Mouse (Mus musculus) cerebellum, adult 8-10 months (tissue): ENCODE measurements at regions not wholly inside any gene's neighbourhood (a gene's known extent, or its start where the extent isn't known, plus 50 kb on each side); places are given as distances from the start of the nearest gene placed in this dataset.

ENCODE experiments used
- DNase-seq: peaks from one replicate; pipeline ENCODE4 v3.0.0; 2022

DNA sequence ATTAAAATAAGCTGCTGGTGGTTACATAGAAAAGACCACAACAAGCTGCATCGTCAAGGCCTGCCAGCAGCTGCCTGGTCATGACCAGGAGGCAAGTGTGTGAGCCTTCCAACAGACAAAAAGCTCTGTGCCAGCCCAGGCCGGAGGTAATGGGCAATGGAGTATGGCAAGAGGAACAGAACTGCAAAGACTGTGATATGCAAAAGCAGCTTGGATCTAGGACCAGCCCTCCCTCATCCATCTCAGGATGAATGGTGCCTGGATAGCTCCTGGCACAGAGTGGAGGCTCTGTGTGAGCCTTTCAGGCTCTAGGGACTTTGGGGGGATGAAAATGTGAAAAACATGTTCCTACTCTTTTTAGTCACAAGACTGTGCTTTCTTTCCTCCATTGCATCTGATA, 402.5 kb upstream of the Tnp1 start:
- DNase-seq: peak; percentile 1

DNA sequence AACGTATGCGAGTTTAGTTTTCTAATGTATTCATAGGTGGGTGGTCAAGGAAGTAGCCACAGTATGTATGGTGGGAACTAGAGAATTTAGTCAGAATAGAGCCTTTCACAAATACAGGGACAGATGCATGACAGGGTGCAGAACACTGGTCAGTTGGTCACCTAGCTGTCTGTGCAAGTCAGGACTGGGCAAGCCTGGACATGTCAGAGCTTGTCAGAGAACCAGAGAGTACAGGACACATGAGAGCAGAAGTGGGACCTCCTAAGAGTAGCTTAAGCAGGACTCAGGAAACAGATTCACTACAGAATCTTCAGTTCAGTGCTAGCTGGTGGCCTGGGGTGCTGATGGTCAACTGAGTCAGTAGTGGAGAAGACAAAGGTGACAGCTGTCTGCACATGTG, 395.7 kb upstream of the Tnp1 start:
- no peak for DNase-seq

DNA sequence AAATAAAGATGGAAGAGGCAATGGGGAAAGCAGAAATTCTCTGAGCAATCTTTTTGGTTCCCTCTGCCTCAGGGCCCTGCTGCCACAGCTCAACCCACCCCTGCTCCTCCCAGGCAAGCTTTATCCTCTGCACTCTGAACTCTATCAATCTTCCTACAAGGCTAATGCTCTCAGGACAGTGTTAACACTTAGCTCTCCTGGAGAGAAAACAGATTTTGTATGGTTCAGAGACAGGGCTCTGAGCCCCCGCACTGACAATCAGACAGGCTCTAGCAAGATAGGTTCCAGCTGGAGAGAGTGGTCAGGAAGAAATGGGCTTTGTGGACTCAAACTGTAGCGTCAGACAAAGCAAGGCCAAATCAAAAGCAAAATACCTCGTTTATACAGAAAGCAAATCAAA, 383.5 kb upstream of the Tnp1 start:
- DNase-seq: no peak

DNA sequence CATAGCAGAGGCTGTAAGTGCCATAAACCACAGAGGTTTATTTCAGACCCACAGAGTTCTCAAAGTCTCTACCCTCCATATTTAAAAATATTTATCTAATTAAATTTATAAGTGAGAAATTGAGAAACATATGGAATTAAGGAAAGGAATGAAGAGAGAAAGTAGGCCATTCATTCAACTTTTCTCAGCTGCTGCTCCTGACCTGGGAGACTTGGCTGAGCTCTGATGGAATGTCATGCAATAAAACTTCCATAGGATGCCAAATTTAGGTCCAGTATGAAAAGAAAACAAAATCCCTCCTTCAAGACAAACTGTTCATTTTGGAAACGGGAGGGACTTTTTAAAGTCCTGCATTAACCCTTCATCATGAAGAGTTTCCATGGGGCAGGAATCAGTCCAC, 379.3 kb upstream of the Tnp1 start:
- no peak for DNase-seq

DNA sequence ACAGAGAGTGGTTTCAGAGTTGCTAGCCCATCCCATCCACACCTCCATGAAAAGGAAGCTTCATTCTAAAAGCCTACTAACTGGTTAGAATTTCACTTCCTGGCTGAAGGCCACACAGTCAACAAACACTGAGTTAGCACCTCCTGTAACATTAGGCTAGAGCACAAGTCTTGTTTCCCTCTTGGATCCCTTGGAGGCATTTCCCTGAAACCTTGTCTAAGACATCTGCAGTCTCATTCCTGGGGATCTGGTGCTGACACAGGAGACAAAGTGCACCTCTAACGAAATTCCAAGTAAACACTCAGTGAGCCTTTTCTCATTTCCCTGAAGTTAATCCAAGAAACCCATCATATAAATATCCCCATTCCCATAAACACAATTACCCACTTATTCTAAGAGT, 378.8 kb upstream of the Tnp1 start:
- no peak for DNase-seq

DNA sequence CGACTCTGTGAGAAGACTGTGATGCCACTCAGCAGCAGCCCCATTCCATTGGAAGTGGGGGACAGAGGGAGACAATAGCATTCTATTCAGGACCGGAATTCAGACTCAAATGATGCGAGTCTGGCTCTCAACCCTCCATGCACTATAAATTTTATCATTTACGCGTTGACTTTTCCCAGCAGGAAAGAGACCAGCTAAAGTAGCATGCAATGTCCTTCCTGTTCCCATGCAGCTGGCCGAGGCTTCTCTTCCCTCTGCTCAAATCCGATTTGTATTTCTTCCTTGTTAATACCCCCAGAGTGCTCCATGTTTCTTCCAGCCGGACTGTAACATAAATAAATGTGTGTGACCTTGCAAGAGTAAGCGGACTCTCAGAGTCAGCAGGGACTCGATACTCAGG, 376.4 kb upstream of the Tnp1 start:
- DNase-seq: no peak

DNA sequence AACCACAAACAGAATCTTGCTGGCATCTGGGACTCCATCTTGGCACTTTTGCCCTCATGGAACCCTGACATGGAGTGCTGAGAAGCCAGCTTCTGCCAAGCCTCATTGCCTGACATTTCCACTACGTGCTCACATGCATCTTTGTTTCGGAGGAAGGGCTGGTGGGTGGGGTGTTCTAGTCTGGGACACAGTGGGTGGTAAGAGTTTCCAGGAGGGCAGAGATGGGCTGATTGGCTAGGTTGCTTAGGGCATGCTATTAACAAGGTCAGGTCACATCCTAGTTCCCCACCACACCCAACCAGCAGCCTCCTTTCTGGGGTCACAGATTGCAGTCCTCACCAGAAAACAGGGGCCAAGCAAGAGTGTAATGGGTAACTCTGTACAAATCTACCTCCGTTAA, 374.3 kb upstream of the Tnp1 start:
- no peak for DNase-seq

DNA sequence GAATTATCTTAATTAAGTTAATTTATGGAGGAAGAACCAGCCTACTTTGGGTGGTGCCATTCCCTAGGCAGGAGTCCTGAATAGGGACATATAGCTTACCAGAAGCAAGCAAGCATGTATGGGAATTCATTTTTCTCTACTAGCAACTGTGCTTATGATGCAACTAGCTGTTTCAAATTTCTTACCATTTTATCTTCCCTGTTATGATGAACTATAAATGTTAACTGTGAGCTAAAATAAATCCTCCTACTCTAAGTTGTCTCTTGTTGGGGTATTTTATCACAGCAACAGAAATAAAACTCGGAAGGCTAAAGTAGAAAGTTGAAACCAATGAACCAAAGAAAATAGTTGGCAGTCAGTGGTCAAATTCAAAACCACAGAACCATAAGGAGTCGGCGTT, 373.5 kb upstream of the Tnp1 start:
- DNase-seq: no peak

DNA sequence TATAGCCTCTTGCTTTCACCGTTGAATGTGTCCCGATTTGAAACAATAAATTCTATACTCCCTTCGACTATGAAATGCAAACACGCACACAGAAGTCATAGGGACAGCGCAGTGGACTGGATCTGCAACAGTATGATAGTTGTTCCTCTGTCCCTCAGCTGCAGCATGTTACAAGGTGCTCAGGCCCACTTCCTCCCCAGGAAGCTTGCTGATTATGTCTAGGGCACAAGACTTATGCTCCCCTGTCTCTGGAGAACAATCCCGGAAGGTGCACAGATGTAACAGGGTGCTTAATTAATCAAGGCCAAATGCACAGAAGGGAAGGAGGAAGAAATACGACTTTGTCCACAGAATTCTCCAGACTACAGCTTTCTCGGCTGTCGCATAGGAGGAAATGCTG, 365.9 kb upstream of the Tnp1 start:
- DNase-seq: no peak

DNA sequence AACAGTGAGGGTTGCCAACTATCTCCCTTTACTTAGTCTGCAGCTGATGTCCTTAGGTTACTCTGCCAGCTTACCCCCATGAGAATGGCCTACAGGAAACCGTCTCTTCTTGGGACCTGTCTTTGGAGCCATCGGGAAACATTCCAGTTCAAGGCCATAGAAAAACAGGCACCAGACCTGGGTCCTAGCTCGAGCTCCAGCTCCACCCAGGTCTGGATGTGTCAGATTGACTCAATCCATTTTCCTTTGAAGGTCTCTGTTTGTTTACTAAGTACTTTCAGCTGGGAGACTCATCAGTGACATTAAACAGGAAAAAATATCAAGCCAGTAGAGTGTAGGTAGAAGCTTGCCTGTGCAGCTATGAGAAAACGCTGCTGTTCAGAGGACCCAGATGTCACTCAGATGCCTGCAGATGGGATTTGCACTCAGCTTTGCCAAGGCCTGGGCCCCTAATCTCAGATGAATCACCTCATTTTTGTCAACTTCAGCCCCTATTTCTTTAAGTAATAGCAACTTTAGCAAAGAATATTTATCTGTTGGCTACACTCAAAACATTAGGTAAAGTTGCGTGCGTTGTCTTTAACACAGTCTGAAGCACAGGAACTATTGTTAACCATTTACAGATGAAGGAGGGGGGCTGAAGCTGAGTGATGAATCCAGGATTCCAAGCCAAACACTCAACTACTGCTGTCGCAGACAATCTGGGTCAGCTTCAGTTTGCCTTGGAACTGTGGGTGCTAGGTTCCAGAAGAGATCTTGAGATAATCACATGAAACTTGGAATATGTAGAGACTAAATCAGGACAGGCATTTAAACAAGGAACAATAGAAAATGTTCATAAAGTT, 359.0 kb upstream of the Tnp1 start:
- DNase-seq: no peak

DNA sequence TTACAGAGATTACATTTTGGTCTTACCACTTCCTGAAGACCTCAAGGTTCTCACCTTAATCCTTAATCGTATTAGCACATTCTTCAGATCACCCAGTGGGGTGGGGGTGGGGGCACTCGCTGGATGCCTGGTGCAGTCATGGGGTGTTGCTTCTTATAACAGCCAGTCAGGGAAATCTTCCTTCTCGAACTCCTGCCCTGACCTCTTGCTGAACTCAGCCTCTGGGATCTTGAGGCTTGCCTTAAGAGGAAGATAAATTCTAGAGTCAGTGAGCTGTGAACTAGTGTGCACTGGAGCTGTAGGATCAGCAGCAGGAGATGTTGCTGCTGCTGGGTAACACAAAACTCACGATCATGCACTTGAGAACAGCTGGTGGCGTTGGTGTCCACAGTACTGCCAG, 352.5 kb upstream of the Tnp1 start:
- no peak for DNase-seq

DNA sequence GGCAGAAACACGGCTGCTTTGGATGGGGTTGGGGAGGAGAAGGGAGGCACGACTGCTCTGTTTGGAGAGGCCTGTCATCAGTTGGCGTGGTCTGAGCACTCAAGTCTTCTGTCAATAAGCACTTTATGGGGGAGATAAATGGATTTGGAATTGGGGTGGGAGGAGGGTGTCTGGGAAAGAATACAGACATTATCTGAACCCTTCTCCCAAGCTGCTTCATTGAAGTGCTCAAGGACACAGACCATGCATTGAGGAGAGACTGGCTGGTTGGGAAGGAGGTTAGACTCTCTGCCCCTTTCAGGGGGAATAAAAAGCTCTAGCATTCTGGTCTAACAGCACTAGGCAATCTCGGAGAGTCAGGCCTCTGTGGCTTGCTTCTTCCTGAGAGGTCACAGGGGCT, 350.1 kb upstream of the Tnp1 start:
- DNase-seq: no peak

DNA sequence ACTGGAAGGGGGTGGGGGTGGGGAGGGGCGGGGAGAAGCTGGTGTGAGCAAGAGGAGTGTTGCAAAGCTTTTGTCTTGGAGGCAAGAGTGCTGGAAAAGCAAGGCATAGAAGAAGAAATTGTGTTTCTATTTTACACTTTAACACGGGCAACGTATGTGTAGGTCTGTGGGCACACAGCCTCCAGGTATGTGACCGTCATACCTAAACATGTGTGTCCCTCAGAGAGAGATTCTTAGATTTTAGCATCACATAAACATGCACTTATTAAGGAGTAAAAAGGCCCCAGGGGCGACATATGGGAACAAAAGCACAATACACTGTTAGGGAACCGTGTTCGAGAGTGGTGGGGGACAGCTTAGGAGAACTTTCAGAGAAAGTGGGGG, 348.6 kb upstream of the Tnp1 start:
- DNase-seq: no peak

DNA sequence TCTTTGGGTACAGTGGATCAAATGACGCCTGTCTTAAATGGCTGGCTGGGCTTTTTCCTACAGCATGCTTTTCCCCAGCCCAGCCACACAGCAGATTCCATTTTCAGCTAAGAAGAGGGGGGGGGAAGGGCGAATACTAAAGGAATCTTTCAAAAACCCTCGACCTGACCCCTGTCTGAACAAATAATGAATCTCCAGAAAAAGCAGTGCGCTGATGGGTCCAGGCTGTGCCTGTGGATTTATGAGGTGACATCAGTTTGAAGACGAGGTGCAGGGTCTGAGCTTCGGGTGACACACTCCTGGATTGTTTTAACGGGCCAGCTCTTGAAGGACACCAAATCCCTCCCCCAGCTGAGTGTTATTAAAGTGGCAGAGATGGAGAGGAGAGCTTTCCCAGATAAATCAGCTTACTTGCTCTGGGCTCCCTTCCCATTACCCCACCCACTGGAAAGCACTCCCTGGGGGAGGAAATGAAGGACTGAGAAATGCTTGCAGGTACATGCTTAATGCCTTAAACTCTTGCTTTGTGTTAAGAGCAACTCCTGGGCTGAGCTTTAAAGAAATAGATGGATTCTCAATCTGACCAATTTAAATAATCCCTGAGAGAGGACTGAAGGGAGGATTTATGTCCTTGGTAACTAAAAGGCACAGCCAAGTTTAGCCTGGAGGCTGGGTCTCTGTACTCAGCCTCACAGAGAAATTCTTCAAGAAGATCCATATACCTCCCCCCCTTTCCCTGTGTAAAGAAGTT, 348.0 kb upstream of the Tnp1 start:
- DNase-seq: no peak

DNA sequence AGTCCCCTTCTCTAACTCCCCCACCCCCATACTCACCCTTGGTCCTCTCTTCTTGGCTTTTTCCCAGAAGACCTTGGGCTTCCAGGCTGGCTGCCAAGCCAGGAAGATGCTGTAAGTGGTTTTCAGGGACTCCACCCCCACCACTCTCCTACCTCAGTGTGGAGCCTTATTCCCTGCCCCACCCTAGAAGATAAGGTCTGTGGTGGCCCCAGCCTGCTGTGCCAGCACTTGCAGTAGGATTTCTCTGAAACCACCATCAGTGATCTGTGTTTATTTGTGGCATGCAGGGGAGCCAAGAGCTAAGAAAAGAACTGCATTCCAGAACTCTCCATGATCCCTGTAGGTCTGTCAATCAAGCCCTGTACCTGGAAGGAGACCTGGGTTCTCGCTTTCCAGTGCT, 346.4 kb upstream of the Tnp1 start:
- no peak for DNase-seq

DNA sequence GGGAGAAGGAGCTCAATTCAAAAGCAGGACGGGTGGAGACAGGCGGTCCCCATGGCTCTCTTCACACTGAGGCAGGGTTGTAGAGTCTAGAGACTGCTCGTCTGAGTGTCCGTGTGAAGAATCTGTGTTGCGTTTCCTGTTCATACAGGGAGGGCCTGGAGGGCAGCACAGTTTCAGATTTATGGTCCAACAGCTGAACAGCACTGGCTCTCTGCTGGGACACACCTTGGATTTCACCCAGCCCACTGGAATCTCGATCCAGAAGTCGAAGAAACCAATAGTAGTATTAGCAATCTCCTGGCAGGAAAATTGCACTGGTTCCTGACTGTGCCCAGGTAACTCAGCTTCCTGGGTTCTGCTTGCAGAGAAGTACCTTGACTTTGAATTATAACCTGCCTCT, 345.6 kb upstream of the Tnp1 start:
- no peak for DNase-seq

DNA sequence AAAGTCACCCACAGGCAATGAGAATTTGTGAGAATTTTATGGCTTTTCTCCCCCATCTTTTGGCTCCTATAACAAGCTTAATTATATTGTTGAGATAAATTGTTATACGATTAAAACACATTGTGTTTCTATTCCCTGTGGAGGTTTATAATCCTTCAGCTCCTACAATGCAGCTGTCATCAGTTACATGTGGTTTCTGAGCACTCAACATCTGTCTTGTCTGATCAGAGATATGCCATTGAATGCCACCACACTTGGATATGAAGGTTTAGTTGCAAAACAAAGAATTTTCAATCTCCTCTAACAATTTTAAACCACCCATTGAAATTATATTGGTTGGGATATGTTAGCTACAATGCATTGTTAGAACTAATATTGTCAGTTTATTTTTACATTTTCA, 338.7 kb upstream of the Tnp1 start:
- DNase-seq: no peak

DNA sequence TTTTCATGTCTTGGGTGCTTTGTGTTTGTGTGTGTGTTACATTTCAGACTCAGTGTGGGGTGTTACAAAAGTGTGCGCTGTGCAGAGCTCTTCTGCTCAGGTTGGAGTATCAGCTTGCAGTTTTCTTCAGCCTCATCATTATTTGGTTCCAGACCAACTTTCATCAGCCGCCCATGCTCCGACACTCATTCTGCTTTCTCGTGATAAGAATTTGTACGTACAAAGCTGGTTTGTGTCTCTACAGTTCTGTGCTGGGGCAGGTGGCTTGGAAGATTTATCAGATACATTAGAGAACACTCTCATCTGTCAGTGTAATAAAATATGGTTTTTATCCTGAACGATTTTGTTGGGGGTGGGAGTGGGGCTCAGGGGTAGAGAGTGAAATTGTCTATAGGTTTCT, 332.8 kb upstream of the Tnp1 start:
- no peak for DNase-seq

DNA sequence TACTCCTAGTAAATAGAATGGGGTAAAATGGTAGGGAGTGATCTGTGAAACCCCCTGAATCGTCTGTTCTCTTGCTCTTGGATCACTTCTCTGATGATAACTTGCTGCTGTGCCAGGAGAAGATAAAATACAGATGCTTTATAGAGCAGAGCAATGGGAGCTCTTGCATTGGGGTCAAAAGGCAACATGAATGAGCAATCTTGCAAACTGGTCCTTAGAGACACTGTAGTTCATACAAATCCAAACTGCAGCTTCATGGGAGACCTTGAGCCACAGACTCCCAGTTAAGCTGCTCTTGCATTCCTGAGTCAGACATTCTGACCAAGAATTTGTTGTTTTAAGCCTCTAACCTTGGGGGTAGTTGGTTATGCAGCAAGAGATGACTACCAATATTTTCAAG, 328.9 kb upstream of the Tnp1 start:
- DNase-seq: no peak

DNA sequence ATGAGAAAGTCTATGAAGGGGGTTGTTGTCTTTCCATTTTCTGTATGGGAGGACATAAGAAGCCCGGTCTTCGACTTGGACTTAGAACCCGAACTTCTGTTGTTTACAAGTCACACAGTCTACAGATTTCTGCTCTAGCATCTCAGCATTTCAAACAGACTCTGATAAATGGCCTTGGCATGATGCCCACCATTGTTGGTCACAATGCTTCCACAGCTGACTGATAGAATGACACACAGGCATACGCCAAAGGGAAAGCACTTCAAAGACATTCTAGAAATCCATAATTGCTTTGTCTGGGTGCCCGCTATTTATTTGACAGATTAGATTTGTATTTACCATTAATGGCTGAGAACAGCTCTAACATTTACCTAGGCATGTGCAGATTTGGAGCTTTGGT, 326.2 kb upstream of the Tnp1 start:
- DNase-seq: no peak

DNA sequence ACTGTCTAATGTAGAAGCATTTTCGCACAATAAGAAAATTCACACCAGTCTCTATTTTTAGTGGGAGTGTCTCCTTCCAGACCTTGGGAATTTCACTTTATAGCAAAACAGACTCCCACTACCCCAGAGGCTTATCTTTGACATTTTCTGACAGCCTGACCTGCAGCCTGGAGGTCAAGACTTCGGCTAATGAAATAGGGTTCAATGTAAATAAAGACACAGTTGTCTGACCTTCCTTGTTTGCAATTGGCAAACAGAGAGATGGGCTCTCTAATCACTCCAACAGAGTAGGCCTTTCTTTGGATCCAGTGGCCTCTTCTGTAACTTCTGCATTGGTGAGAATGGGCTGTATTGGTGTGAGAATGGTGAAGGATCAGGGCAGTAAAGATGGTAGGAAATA, 321.7 kb upstream of the Tnp1 start:
- DNase-seq: no peak

DNA sequence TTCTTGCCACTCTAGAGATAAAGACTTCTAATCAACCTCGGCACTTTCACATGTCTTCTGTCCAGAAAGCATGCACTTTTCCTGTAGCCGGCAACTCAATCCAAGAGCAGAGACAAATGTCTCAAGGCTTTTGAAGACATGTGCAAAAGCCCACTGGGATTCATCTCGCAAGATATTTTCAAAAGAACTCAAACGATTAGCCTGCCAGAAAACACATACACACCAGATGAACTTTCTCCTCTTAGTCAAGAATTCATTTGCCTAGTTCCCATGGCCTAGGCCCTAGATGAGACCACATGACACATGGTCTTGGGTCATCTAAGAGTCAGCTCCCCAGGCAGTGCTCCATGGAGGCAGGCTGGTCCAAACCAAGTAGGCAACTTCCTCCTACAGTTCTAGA, 293.8 kb upstream of the Tnp1 start:
- no peak for DNase-seq

DNA sequence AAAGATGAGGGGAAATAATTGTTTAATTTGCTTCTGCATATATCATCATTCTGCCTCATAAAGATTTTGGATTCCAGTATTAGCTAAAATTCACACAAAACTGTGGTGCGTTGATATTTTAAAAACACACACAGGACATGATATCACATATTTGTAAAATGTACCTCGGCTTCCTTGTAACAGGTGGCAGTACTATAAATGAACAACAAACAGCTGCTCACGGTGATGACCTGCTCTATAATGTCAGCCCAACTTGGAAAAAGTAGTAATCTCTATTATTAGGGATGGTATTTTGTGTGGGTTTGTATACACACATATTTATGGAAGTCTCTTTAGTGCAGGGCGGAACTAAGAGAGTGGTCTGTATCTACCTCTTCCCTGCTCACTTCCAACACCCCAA, 292.7 kb upstream of the Tnp1 start:
- DNase-seq: no peak

DNA sequence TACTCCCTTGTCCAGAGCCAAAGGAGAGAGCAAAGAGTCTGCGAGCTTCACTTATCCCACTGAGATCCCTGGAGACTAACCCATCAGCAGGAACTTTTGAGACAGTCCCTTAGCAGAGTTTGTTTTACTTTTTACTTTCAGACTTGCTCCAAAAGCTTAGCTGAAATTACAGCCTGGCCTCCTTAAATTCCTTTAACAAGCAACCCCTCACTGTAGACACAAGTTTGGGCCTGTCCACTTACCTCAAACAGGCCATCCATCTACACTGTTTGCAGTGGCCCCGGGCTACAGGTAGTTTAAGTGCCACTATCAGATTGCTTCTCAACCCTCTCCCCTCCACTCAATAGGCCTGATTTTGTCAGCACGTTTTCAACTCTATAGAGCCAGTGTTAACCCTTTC, 291.5 kb upstream of the Tnp1 start:
- DNase-seq: no peak
